Mouse (Mus musculus) lung, postnatal 36 days (tissue): ENCODE data around the gene 1700017N19Rik.
A peak's percentile ranks its signal among the peaks of the same experiment; 100 is the strongest.
"Not testable (repeated sequence)": the region's sequence is repeated elsewhere in the genome, so short reads cannot be mapped to it uniquely, and the experiment has no call there.

ENCODE experiments used
- DNase-seq: peaks from one replicate; pipeline ENCODE4 v3.0.0; 2022; ENCODE audit warnings: mixed read lengths

1700017N19Rik gene

GRCm38 (mm10) chr10:100590323-100590722, at the start of gene 1700017N19Rik, which contains the start of gene 4930430F08Rik:
1700017N19Rik (plus strand) TSS chr10:100590484.
4930430F08Rik (minus strand) TSS chr10:100590423.
- DNase-seq = no peak

- no peak for DNase-seq
These were observed 33.6 kb upstream of the 1700017N19Rik start for GRCm38 (mm10) chr10:100556566-100557175.

- DNase-seq = not testable (repeated sequence)
These were observed 29.9 kb upstream of the 1700017N19Rik start for GRCm38 (mm10) chr10:100560194-100560883.

- no peak for DNase-seq
These were observed 26.2 kb upstream of the 1700017N19Rik start for GRCm38 (mm10) chr10:100564112-100564511.

- no peak for DNase-seq
These were observed 18.6 kb upstream of the 1700017N19Rik start for GRCm38 (mm10) chr10:100571707-100572106.

- DNase-seq = no peak
These were observed 15.7 kb upstream of the 1700017N19Rik start for GRCm38 (mm10) chr10:100574505-100575149.

- no peak for DNase-seq
These were observed 15.0 kb upstream of the 1700017N19Rik start for GRCm38 (mm10) chr10:100575294-100575693.

- DNase-seq = peak; percentile 2
These were observed 6.1 kb upstream of the 1700017N19Rik start for GRCm38 (mm10) chr10:100584178-100584577.

GRCm38 (mm10) chr10:100588524-100588923, 1.8 kb upstream of the 1700017N19Rik start:
- no peak for DNase-seq

GRCm38 (mm10) chr10:100588932-100589388, 1.3 kb upstream of the 1700017N19Rik start:
- peak; percentile 95 for DNase-seq

GRCm38 (mm10) chr10:100598339-100598738, 8.1 kb downstream of the 1700017N19Rik start:
- DNase-seq = no peak

GRCm38 (mm10) chr10:100603511-100603910, 13.2 kb downstream of the 1700017N19Rik start:
- DNase-seq = no peak

- no peak for DNase-seq
These were observed 14.0 kb downstream of the 1700017N19Rik start for GRCm38 (mm10) chr10:100604254-100604653.

- no peak for DNase-seq
These were observed 27.1 kb downstream of the 1700017N19Rik start for GRCm38 (mm10) chr10:100617233-100617903.

- DNase-seq = no peak
These were observed 29.2 kb downstream of the 1700017N19Rik start for GRCm38 (mm10) chr10:100619474-100619873.

- no peak for DNase-seq
These were observed 29.8 kb downstream of the 1700017N19Rik start for GRCm38 (mm10) chr10:100620040-100620439.

- DNase-seq = no peak
These were observed 32.2 kb downstream of the 1700017N19Rik start for GRCm38 (mm10) chr10:100622494-100622893.

- peak; percentile 48 for DNase-seq
These were observed 39.6 kb downstream of the 1700017N19Rik start for GRCm38 (mm10) chr10:100629762-100630438.

GRCm38 (mm10) chr10:100642887-100643286, 52.6 kb downstream of the 1700017N19Rik start:
- no peak for DNase-seq

GRCm38 (mm10) chr10:100645331-100645935, 55.1 kb downstream of the 1700017N19Rik start:
- DNase-seq = no peak

GRCm38 (mm10) chr10:100654183-100654582, 63.9 kb downstream of the 1700017N19Rik start:
- DNase-seq = no peak
